Mouse (Mus musculus) embryonic facial prominence, embryonic 10.5 days (tissue): ENCODE results near the gene Gm20837. TPM values are rescaled to one million over a fixed set of nuclear protein-coding genes. Genes with fewer than 3 reads are reported as not detected.
"Not testable (repeated sequence)": the region's sequence is repeated elsewhere in the genome, so short reads cannot be mapped to it uniquely, and the experiment has no call there.

Experiments
- DNase-seq: peaks from one replicate; pipeline ENCODE4 v3.0.0-alpha.2; 2017; ENCODE audit warnings: low spot score
- H3K27ac ChIP-seq: fragments of 300-500 bp; sonication (generic); replicated peaks from 2 replicates; pipeline ENCODE4 v1.5.1; 2016; ENCODE audit warnings: mild to moderate bottlenecking
- H3K27me3 ChIP-seq: fragments of 300-500 bp; sonication (generic); replicated peaks from 2 replicates; pipeline ENCODE4 v1.6.1; 2016; ENCODE audit warnings: low read depth, mild to moderate bottlenecking; ENCODE audit not compliant: poor library complexity, severe bottlenecking
- H3K36me3 ChIP-seq: fragments of 300-500 bp; sonication (generic); replicated peaks from 2 replicates; pipeline ENCODE4 v1.6.1; 2016; ENCODE audit warnings: mild to moderate bottlenecking, moderate library complexity
- H3K4me1 ChIP-seq: fragments of 300-500 bp; sonication (generic); 2 replicates; pipeline ENCODE4 v1.6.1; 2016
- H3K4me3 ChIP-seq: fragments of 300-500 bp; sonication (generic); 2 replicates; pipeline ENCODE4 v1.5.1; 2016; ENCODE audit warnings: mild to moderate bottlenecking, moderate library complexity
- H3K9me3 ChIP-seq: fragments of 300-500 bp; sonication (generic); 2 replicates; pipeline ENCODE4 v1.6.1; 2016; ENCODE audit warnings: mild to moderate bottlenecking
- WGBS: fragments of 180-500 bp; shearing (Covaris S2); methylation state at CpG from one replicate; pipeline ENCODE4 v1.1.7; 2016; 5-methylcytosine and 5-hydroxymethylcytosine counted together
- polyA plus RNA-seq: library from polyadenylated mRNA; unstranded; fragments of >200 nt; fragmentation: Nextera tagmentation; extraction: Ambion mirVana; gene quantifications from 2 replicates; pipeline ENCODE4 v1.2.1, GENCODE M21; 2016

The Gm20837 gene
- not detected in 2 replicates for polyA plus RNA-seq

DNA sequence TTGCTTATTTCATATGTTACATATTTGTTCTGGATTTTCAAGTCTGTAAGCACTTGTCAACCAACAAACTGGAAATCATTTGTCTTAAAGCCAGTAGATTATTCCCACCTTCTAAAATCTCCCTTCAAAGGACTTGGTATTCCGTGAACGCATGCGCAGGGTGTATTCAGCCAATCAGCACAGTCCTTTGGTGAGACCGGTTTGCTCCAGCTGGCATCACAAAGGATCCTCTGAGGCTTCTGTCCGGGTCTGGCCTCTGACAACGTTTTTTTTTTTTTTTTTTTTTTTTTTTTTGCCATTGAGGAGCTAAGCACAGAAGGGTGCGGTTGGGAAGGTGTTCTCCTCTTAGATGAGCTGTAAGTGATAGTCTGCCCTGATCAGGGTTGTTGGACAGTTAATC lies at the start of gene Gm20837:
Gm20837 (plus strand) TSS at position 301 of the 400 bp plus-strand sequence.
- not testable (repeated sequence) for DNase-seq, H3K27me3 ChIP-seq, H3K4me3 ChIP-seq, H3K9me3 ChIP-seq, H3K4me1 ChIP-seq, H3K36me3 ChIP-seq, H3K27ac ChIP-seq
- WGBS: no CpG with 5 or more reads among the region's 7 CpGs
